Mouse (Mus musculus) hindbrain, embryonic 16.5 days (tissue): ENCODE data around the gene 4931414P19Rik. TPM values are rescaled to one million over a fixed set of nuclear protein-coding genes. Genes with fewer than 3 reads are reported as not detected.

Experiments
- ATAC-seq: fragments of 200-750 bp; cut with Nextera tagmentation; 2 replicates; pipeline ENCODE4 v1.8.0; 2017; ENCODE audit warnings: moderate TSS enrichment, moderate library complexity
- H3K27ac ChIP-seq: fragments of 300-500 bp; sonication (generic); 2 replicates; pipeline ENCODE4 v1.5.1; 2014; ENCODE audit warnings: low read depth, mild to moderate bottlenecking, control low read depth, low read length, moderate library complexity
- H3K27me3 ChIP-seq: fragments of 300-500 bp; sonication (generic); replicated peaks from 2 replicates; pipeline ENCODE4 v1.6.1; 2014; ENCODE audit warnings: low read length; ENCODE audit not compliant: control insufficient read depth, insufficient read depth
- H3K36me3 ChIP-seq: fragments of 300-500 bp; sonication (generic); 2 replicates; pipeline ENCODE4 v1.6.1; 2014; ENCODE audit warnings: mild to moderate bottlenecking, low read length, moderate library complexity, mixed read lengths; ENCODE audit not compliant: control insufficient read depth, insufficient read depth
- H3K4me1 ChIP-seq: fragments of 300-500 bp; sonication (generic); 2 replicates; pipeline ENCODE4 v1.6.1; 2014; ENCODE audit warnings: low read depth, low read length; ENCODE audit not compliant: control insufficient read depth, insufficient read depth
- H3K4me2 ChIP-seq: fragments of 300-500 bp; sonication (generic); 2 replicates; pipeline ENCODE4 v1.6.1; 2014; ENCODE audit warnings: mild to moderate bottlenecking, low read length, control low read depth, moderate library complexity
- H3K4me3 ChIP-seq: fragments of 300-500 bp; sonication (generic); 2 replicates; pipeline ENCODE4 v1.5.1; 2014; ENCODE audit warnings: mild to moderate bottlenecking, low read length, control low read depth, moderate library complexity
- H3K9ac ChIP-seq: fragments of 300-500 bp; sonication (generic); 2 replicates; pipeline ENCODE4 v1.6.1; 2014; ENCODE audit warnings: low read depth, mild to moderate bottlenecking, control low read depth, low read length, moderate library complexity
- H3K9me3 ChIP-seq: fragments of 300-500 bp; sonication (generic); 2 replicates; pipeline ENCODE4 v1.6.1; 2014; ENCODE audit warnings: mild to moderate bottlenecking, low read length, moderate library complexity; ENCODE audit not compliant: control insufficient read depth
- WGBS: fragments of 180-500 bp; shearing (Covaris S2); extraction: QIAGEN DNeasy Blood & Tissue Kit; methylation state at CpG from one replicate; pipeline ENCODE4 v1.1.7; 2014; 5-methylcytosine and 5-hydroxymethylcytosine counted together
- polyA plus RNA-seq: library from polyadenylated mRNA; unstranded; fragments of >200 nt; fragmentation: Nextera tagmentation; extraction: Ambion mirVana; gene quantifications from 2 replicates; pipeline ENCODE4 v1.2.1, GENCODE M21; 2015

The 4931414P19Rik gene
- polyA plus RNA-seq, 1 experiment from 2014 or later, result 5.5 TPM

DNA sequence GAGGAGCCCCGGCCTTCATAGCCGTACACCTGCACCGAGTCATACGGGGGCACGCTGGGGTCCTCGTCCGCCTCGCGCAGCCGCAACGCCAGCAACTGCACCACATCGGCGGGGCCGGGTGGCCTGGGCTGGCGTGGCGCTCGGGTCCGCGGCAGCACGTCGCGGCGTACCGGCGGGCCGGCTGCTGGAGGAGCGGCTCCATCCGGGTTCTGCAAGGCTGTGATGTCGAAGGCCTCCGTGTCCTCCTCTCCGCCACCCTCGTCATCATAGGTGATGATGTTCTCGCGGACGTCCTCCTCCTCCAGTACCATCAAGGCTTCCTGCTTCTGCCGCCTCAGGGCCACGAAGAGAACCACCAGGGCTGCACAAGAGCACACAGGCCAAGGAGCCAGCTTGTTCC, 26.5 kb upstream of the 4931414P19Rik start:
- no peaks in the 10 kb centered on the region for H3K9me3 ChIP-seq
- H3K36me3 ChIP-seq, result peaks cover 26% of the 10 kb centered on the region
- 97% methylated on average over 33 of the region's 37 CpGs for WGBS
- no peak for ATAC-seq
- no peak overlapping the region for H3K4me3 ChIP-seq
- H3K4me2 ChIP-seq, result no peak overlapping the region
- H3K9ac ChIP-seq, result no peak overlapping the region
- no peaks in the 10 kb centered on the region for H3K27me3 ChIP-seq
- H3K4me1 ChIP-seq, result no peaks in the 10 kb centered on the region
- H3K27ac ChIP-seq, result no peak overlapping the region

GRCm38 (mm10) chr14:54631240-54631599, 25.4 kb upstream of the 4931414P19Rik start:
- no peak overlapping the region for H3K4me2 ChIP-seq
- 0 out of 2 replicates have a peak, but pooled peaks have one; percentile 10 for ATAC-seq
- H3K36me3 ChIP-seq, result peaks cover 17% of the 10 kb centered on the region
- H3K27me3 ChIP-seq, result no peaks in the 10 kb centered on the region
- no peak overlapping the region; the same call in 1 of the 2 replicates for H3K27ac ChIP-seq
- H3K9me3 ChIP-seq, result no peaks in the 10 kb centered on the region
- H3K4me1 ChIP-seq, result no peaks in the 10 kb centered on the region
- H3K9ac ChIP-seq, result no peak overlapping the region
- H3K4me3 ChIP-seq, result no peak overlapping the region
- WGBS, result 47% methylated on average over 4 of the region's 4 CpGs

DNA sequence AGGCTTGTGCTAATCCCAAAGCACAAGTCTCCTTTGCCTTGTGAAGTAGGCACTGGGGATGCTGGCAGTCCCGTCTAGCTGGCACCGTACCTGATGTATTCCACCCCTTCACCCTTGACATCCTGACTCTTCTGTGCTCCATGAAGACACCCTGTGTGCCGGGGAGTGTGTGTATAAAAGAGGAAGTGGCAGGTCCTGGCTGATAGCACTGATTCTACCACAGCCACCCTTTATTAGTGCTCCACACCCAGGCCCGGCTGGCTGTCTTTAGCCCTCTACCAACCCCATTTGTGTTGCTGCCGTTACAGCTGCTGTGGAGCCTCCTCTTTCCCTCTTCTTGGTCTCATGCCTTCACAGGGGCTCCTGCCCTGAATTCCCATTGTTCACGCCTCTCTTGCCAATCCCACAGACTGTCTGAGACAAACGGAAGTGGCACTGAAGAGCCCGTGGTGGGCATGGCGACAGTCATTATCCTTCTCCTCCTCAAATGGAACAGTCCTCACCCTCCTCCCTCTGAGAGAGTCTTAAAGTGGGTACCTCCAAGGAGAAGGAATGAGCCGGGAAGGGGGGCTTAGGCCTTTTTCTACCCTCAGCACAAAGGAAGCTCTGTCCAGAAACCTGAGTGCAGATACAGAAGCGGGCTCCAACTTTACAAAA, 24.9 kb upstream of the 4931414P19Rik start:
- no peak overlapping the region for H3K9ac ChIP-seq
- no peaks in the 10 kb centered on the region for H3K9me3 ChIP-seq
- peaks cover 12% of the 10 kb centered on the region for H3K36me3 ChIP-seq
- no peak overlapping the region for H3K4me2 ChIP-seq
- H3K27ac ChIP-seq, result no peak overlapping the region; the same call in 1 of the 2 replicates
- H3K4me3 ChIP-seq, result no peak overlapping the region
- peak; percentile 58 for ATAC-seq
- H3K4me1 ChIP-seq, result no peaks in the 10 kb centered on the region
- no peaks in the 10 kb centered on the region for H3K27me3 ChIP-seq
- WGBS, result 70% methylated on average over 11 of the region's 11 CpGs

- ATAC-seq, result no peak
- Histone ChIP-seq H3K27ac (no peak overlapping the region), H3K36me3 (peaks cover 11% of the 10 kb centered on the region), H3K27me3 (no peaks in the 10 kb centered on the region), H3K9me3 (no peaks in the 10 kb centered on the region), H3K4me1 (no peaks in the 10 kb centered on the region), H3K9ac (no peak overlapping the region), H3K4me3 (no peak overlapping the region), H3K4me2 (no peak overlapping the region)
- 92% methylated on average over 2 of the region's 2 CpGs for WGBS
These were observed 24.0 kb upstream of the 4931414P19Rik start for GRCm38 (mm10) chr14:54629797-54630196.

DNA sequence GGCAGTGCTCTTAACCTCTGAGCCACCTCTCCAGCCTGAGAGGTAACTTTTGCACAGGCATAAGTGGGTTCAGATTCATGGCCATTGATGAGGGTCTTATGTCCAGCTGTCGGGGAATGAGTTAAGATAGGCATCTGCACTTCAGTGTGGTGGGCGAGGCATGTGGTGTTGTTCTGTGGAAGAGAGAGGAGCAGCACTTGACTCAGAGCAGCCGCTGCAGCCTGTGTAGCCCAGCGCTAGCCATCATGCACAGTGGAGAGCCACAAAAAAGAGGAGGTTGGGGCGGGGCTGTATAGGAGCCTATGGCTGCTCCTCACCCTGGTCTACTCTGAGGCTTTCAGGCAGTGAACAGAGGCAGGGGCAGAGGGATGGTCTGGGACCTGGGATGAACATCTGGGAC, 22.3 kb upstream of the 4931414P19Rik start:
- Histone ChIP-seq H3K9ac (no peak overlapping the region), H3K4me2 (no peak overlapping the region), H3K4me1 (no peaks in the 10 kb centered on the region), H3K27me3 (no peaks in the 10 kb centered on the region), H3K27ac (no peak overlapping the region), H3K4me3 (no peak overlapping the region), H3K9me3 (no peaks in the 10 kb centered on the region), H3K36me3 (peaks cover 10% of the 10 kb centered on the region)
- 75% methylated on average over 5 of the region's 5 CpGs for WGBS
- ATAC-seq, result no peak

- H3K9ac ChIP-seq, result no peak overlapping the region
- no peak overlapping the region for H3K27ac ChIP-seq
- H3K4me2 ChIP-seq, result no peak overlapping the region
- H3K27me3 ChIP-seq, result no peaks in the 10 kb centered on the region
- 68% methylated on average over 10 of the region's 10 CpGs for WGBS
- no peak overlapping the region for H3K4me3 ChIP-seq
- H3K36me3 ChIP-seq, result no peaks in the 10 kb centered on the region
- no peaks in the 10 kb centered on the region for H3K9me3 ChIP-seq
- peak; percentile 19; the same call in 1 of the 2 replicates for ATAC-seq
- H3K4me1 ChIP-seq, result no peaks in the 10 kb centered on the region
These were observed 19.2 kb upstream of the 4931414P19Rik start for GRCm38 (mm10) chr14:54624976-54625375.

- no peaks in the 10 kb centered on the region for H3K9me3 ChIP-seq
- no peak overlapping the region for H3K4me3 ChIP-seq
These were observed 17.5 kb upstream of the 4931414P19Rik start for GRCm38 (mm10) chr14:54623334-54623733.

GRCm38 (mm10) chr14:54621133-54621532, 15.3 kb upstream of the 4931414P19Rik start, which contains the start of gene Psmb11:
TSS of gene Psmb11 (plus strand) at chr14:54621433.
- Histone ChIP-seq H3K4me3 (no peak within 1 kb of the TSS), H3K4me2 (no peak within 1 kb of the TSS), H3K36me3 (no peaks in the 10 kb centered on the region), H3K9me3 (no peaks in the 10 kb centered on the region), H3K27ac (no peak within 1 kb of the TSS), H3K4me1 (peaks cover 9% of the 10 kb centered on the region), H3K9ac (no peak within 1 kb of the TSS), H3K27me3 (no peaks in the 10 kb centered on the region)
- ATAC-seq, result no peak
- 90% methylated on average over 1 of the region's 1 CpGs for WGBS

More at GRCm38 (mm10) chr14:54623334-54623733, 17.5 kb upstream of the 4931414P19Rik start:
- no peak for ATAC-seq
- Histone ChIP-seq H3K27me3 (no peaks in the 10 kb centered on the region), H3K9ac (no peak overlapping the region), H3K4me2 (no peak overlapping the region), H3K27ac (no peak overlapping the region), H3K4me1 (no peaks in the 10 kb centered on the region), H3K36me3 (no peaks in the 10 kb centered on the region)
- 89% methylated on average over 6 of the region's 6 CpGs for WGBS

GRCm38 (mm10) chr14:54617897-54618365, 12.1 kb upstream of the 4931414P19Rik start, which contains the start of gene Psmb5:
TSS of gene Psmb5 (minus strand) at chr14:54618022.
- Histone ChIP-seq H3K27ac (peak within 1 kb of the TSS; percentile 73), H3K9ac (peak within 1 kb of the TSS; percentile 70), H3K27me3 (no peaks in the 10 kb centered on the region), H3K36me3 (peaks cover 11% of the 10 kb centered on the region), H3K4me3 (peak within 1 kb of the TSS; percentile 56), H3K9me3 (no peaks in the 10 kb centered on the region), H3K4me2 (peak within 1 kb of the TSS; percentile 77), H3K4me1 (peaks cover 11% of the 10 kb centered on the region)
- peak; percentile 90 for ATAC-seq
- 0% methylated on average over 22 of the region's 25 CpGs for WGBS
